Mouse (Mus musculus) frontal cortex, postnatal 25 days (tissue): ENCODE measurements at regions not wholly inside any gene's neighbourhood (a gene's known extent, or its start where the extent isn't known, plus 50 kb on each side); places are given as distances from the start of the nearest gene placed in this dataset.

ENCODE experiments used
- DNase-seq, 2 experiments: peaks; one replicate each; pipeline ENCODE4 v3.0.0; 2022; ENCODE audit warnings: low spot score in 2 of 2

GRCm38 (mm10) chr2:21267149-21267761, 61.7 kb downstream of the Thnsl1 start:
- no peak for DNase-seq

GRCm38 (mm10) chr2:21269989-21270846, 64.7 kb downstream of the Thnsl1 start:
- no peak for DNase-seq

GRCm38 (mm10) chr2:21273416-21273815, 67.9 kb downstream of the Thnsl1 start:
- no peak for DNase-seq

GRCm38 (mm10) chr2:21275315-21275714, 69.8 kb downstream of the Thnsl1 start:
- DNase-seq, result no peak

GRCm38 (mm10) chr2:21280794-21281420, 75.4 kb downstream of the Thnsl1 start:
- peak; percentile 76 to 77 for DNase-seq

- DNase-seq, result no peak
These were observed 77.1 kb downstream of the Thnsl1 start for GRCm38 (mm10) chr2:21282505-21283200.

GRCm38 (mm10) chr2:21284881-21285280, 79.4 kb downstream of the Thnsl1 start:
- DNase-seq, result no peak

- DNase-seq, result peak in 1 of 2 experiments; percentile 10
These were observed 79.6 kb upstream of the Gpr158 start for GRCm38 (mm10) chr2:21287786-21288185.

GRCm38 (mm10) chr2:21292669-21293151, 74.6 kb upstream of the Gpr158 start:
- DNase-seq, result peak in 1 of 2 experiments; percentile 20

GRCm38 (mm10) chr2:21294002-21294401, 73.3 kb upstream of the Gpr158 start:
- no peak for DNase-seq

- DNase-seq, result no peak
These were observed 67.7 kb upstream of the Gpr158 start for GRCm38 (mm10) chr2:21299681-21300080.
